8 mouse cellular contexts compared by ENCODE assay signal in the genomic region with DNA sequence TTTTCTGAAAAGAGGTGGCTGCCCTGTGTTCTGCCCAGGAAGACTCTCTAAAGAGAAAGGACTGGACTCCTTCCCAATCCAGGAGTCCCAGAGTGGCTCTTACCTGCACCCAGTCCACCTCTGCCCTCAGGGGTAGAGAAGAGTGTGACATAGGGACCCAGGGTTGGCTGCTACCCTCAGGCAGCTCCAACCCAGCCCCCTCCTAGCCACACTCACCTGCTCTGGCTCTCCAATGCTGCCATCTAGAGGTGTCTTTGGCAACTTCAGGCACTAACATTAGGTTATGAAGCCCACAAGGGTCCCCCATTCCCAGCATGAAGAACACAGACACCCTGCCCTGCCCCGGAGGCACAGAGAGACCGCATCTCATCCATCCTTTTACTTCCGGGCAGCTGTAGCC.
DNase-seq lines count a peak whose midpoint lies in the region; TF ChIP-seq lines count a peak whose summit lies in the region.

No protein-coding gene starts in this region.

- no peak for DNase-seq in gastrocnemius, adult 2 months
- no peak for DNase-seq in gastrocnemius, adult 18-20 months (ENCODE audit: low spot score)
- peak; percentile 35 for DNase-seq in CH12.LX (ENCODE audit: extremely low read depth)
- DNase-seq in cerebellum, postnatal 4 days (ENCODE audit: low spot score in 2 of 2): peak; percentile 55 to 66
- DNase-seq in kidney, adult 9 months: peak; percentile 12
- DNase-seq in mesoderm, embryonic 11.5 days (ENCODE audit: low read depth, low spot score): peak; percentile 56
- peak; percentile 32 for DNase-seq in splenic B cell, adult 2 months (ENCODE audit: low read depth, low spot score)
- DNase-seq in gastrocnemius, postnatal 10 days: no peak

- H3K27ac ChIP-seq in gastrocnemius, adult 2 months: no peak overlapping the region
- no peak overlapping the region for H3K27ac ChIP-seq in CH12.LX (ENCODE audit: insufficient read depth, low read depth)

- H3K36me3 ChIP-seq in CH12.LX (replicated peaks in 1 of 2; ENCODE audit: control insufficient read depth in 1 of 2, insufficient read depth in 1 of 2, low read length in 1 of 2): no peaks in the 10 kb centered on the region
- no peaks in the 10 kb centered on the region for H3K36me3 ChIP-seq in splenic B cell, adult 2 months (ENCODE audit: control insufficient read depth, insufficient read depth, low read length, poor library complexity, severe bottlenecking)

- peak; percentile 38 for TF ChIP-seq CTCF in gastrocnemius, adult 2 months (IDR thresholded peaks at IDR 0.05)
- TF ChIP-seq CTCF in CH12.LX (conservative IDR thresholded peaks at IDR 0.05 in 1 of 2, IDR thresholded peaks at IDR 0.05 in 1 of 2; ENCODE audit: low read depth in 2 of 2, low read length in 2 of 2): peak; percentile 31 to 59; a peak in 3 of 4 replicates

- H3K4me3 ChIP-seq in gastrocnemius, adult 2 months: no peak overlapping the region
- no peak overlapping the region for H3K4me3 ChIP-seq in CH12.LX (replicated peaks in 1 of 3; ENCODE audit: low read depth in 2 of 3, low read length in 2 of 3, poor library complexity in 1 of 3)

- in situ Hi-C loops in CH12.LX (cut with MboI; ENCODE audit: low pct_ligation_motif_present, low pct_unique_long_range_greater_than_20kb, low sequenced_read_pairs): no loop called here

- no peaks in the 10 kb centered on the region for H3K79me2 ChIP-seq in CH12.LX (replicated peaks; ENCODE audit: control insufficient read depth, extremely low read depth, insufficient read depth, poor library complexity, severe bottlenecking)

- H3K9me3 ChIP-seq in CH12.LX (replicated peaks; ENCODE audit: low read length): no peaks in the 10 kb centered on the region

- TF ChIP-seq RAD21 in CH12.LX (IDR thresholded peaks at IDR 0.05; ENCODE audit: low read depth, low read length): peak; percentile 61

- no peak overlapping the region for H3K9ac ChIP-seq in CH12.LX (ENCODE audit: insufficient read depth, low read depth)

- intact Hi-C loops in gastrocnemius, adult 2 months (cut with DNase I): no loop called here

- peaks cover 81% of the 10 kb centered on the region for H3K27me3 ChIP-seq in CH12.LX (replicated peaks)
- H3K27me3 ChIP-seq in splenic B cell, adult 2 months (ENCODE audit: control insufficient read depth, insufficient read depth, low read length, poor library complexity, severe bottlenecking): no peaks in the 10 kb centered on the region

- no peak for TF ChIP-seq EP300 in CH12.LX (IDR thresholded peaks at IDR 0.05; ENCODE audit: low read length)

- H3K4me2 ChIP-seq in CH12.LX (ENCODE audit: insufficient read depth, low read depth, poor library complexity, severe bottlenecking): no peak overlapping the region

- no peak for TF ChIP-seq POLR2A in CH12.LX (IDR thresholded peaks at IDR 0.05; ENCODE audit: low read depth, low read length)

- dilution Hi-C loops in CH12.LX (cut with MboI; ENCODE audit: extremely low pct_ligation_motif_present, extremely low pct_unique_long_range_greater_than_20kb, low sequenced_read_pairs): no loop called here

- peaks cover 0 to 12% of the 10 kb centered on the region in 2 experiments; a peak in 2 of 4 replicates for H3K4me1 ChIP-seq in CH12.LX (ENCODE audit: control insufficient read depth in 1 of 2, insufficient read depth in 2 of 2)

TF ChIP-seq in CH12.LX, 34 proteins besides CTCF, POLR2A, EP300 and RAD21:
- TF ChIP-seq ZKSCAN1 (IDR thresholded peaks at IDR 0.05; ENCODE audit: borderline replicate concordance, low read depth, low read length): no peak
- peak; percentile 19; the same call in 1 of the 2 replicates for TF ChIP-seq SMC3 (IDR thresholded peaks at IDR 0.05; ENCODE audit: low read depth, low read length)
- no peak for TF ChIP-seq PAX5 (IDR thresholded peaks at IDR 0.05; ENCODE audit: low read length)

Comparison
In these comparisons a context has a peak if more than half of its experiments do, and no peak if none do; other contexts are left out.
1. DNase-seq: peak in CH12.LX (single experiment), cerebellum, postnatal 4 days (2 of 2), kidney, adult 9 months (single experiment), mesoderm, embryonic 11.5 days (single experiment) and splenic B cell, adult 2 months (single experiment); none in gastrocnemius, adult 2 months (single experiment), gastrocnemius, adult 18-20 months (single experiment) and gastrocnemius, postnatal 10 days (single experiment).